ENCODE assay signal across 19 mouse cellular contexts in genomic region chr7:75717349-75717748, GRCm38 (mm10).
"Had no signal": no experiment of that assay in that cellular context is flagged by ENCODE, and none has a peak within 500 bp of the region (broad histone marks: within the 10 kb centered on the region; RNA-seq: fewer than 3 reads in every experiment).

No protein-coding gene starts in this region.

- H3K9ac ChIP-seq: kidney, embryonic 15.5 days; limb, embryonic 12.5 days; limb, embryonic 15.5 days; liver, embryonic 14.5 days; liver, postnatal 0 days; lung, embryonic 14.5 days; midbrain, embryonic 13.5 days; neural tube, embryonic 13.5 days had no signal

- H3K4me3 ChIP-seq: kidney, embryonic 15.5 days; limb, embryonic 12.5 days; limb, embryonic 15.5 days; megakaryocyte, embryonic 14.5 days; midbrain, embryonic 10.5 days; midbrain, embryonic 13.5 days; myocyte; neural tube, embryonic 13.5 days had no signal

- H3K27ac ChIP-seq: kidney, embryonic 15.5 days; limb, embryonic 12.5 days; limb, embryonic 15.5 days; liver, embryonic 14.5 days; midbrain, embryonic 10.5 days; midbrain, embryonic 13.5 days; neural tube, embryonic 13.5 days had no signal

- ATAC-seq: liver, postnatal 0 days; lung, postnatal 0 days; midbrain, embryonic 13.5 days; midbrain, embryonic 16.5 days had no signal

- DNase-seq: kidney, postnatal 14 days; kidney, postnatal 4 days; left cerebral cortex, postnatal 4 days; liver, postnatal 0 days; lung, embryonic 14.5 days; thymus, adult 18-20 months; thymus, postnatal 36 days had no signal

- H3K4me1 ChIP-seq: kidney, embryonic 15.5 days; limb, embryonic 15.5 days; midbrain, embryonic 10.5 days; midbrain, embryonic 13.5 days; neural tube, embryonic 13.5 days had no signal

- H3K4me2 ChIP-seq: kidney, embryonic 15.5 days; limb, embryonic 12.5 days; limb, embryonic 15.5 days; liver, embryonic 11.5 days; lung, embryonic 14.5 days; midbrain, embryonic 13.5 days; neural tube, embryonic 13.5 days had no signal

- H3K9me3 ChIP-seq: kidney, embryonic 15.5 days; limb, embryonic 12.5 days; limb, embryonic 15.5 days; megakaryocyte, embryonic 14.5 days; midbrain, embryonic 10.5 days; midbrain, embryonic 13.5 days; neural tube, embryonic 13.5 days had no signal

- H3K27me3 ChIP-seq: kidney, embryonic 15.5 days; limb, embryonic 12.5 days; limb, embryonic 15.5 days; megakaryocyte, embryonic 14.5 days; midbrain, embryonic 13.5 days; neural tube, embryonic 13.5 days had no signal
